Mouse (Mus musculus): ENCODE measurements at regions not wholly inside any gene's neighbourhood (a gene's known extent, or its start where the extent isn't known, plus 50 kb on each side); places are given as distances from the start of the nearest gene placed in this dataset.

GRCm38 (mm10) chr5:6179466-6179865 lies 430.3 kb upstream of the Steap1 start:
- DNase-seq (ENCODE audit: low spot score in 2 of 2) = peak in 1 of 2 experiments; percentile 57

GRCm38 (mm10) chr5:6167983-6168382 lies 418.9 kb upstream of the Steap1 start:
- DNase-seq (ENCODE audit: low spot score in 2 of 2) = peak in 1 of 2 experiments; percentile 44

GRCm38 (mm10) chr5:6167576-6167975 lies 418.4 kb upstream of the Steap1 start:
- peak in 1 of 2 experiments; percentile 51 for DNase-seq (ENCODE audit: low spot score in 2 of 2)
